Mouse (Mus musculus) thymus, postnatal 10 days (tissue): ENCODE results near the gene Nav2.
A peak's percentile ranks its signal among the peaks of the same experiment; 100 is the strongest.

Experiments used
- DNase-seq, 2 experiments: peaks; one replicate each; pipeline ENCODE4 v3.0.0; 2021; ENCODE audit warnings: low spot score in 2 of 2

Gene Nav2

DNA sequence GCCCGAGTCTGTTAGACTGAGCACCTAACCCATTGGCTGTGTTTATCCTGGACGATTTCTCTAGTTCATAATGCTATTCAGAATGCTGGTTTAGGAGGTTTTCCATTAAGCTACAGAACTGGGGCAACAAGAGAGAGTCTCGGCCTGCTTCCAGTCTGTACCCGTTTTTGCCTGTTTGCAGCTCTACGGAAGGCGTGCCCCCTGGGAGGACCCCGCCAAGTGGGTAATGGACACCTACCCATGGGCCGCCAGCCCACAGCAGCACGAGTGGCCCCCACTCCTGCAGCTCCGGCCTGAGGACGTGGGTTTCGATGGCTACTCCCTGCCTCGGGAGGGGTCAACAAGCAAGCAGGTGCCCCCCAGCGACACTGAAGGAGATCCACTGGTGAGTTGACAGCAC is 695.7 kb downstream of the Nav2 start:
- no peak for DNase-seq

GRCm38 (mm10) chr7:49604965-49605795 is 696.7 kb downstream of the Nav2 start:
- no peak for DNase-seq

GRCm38 (mm10) chr7:49616258-49616735 is 707.8 kb downstream of the Nav2 start:
- peak in 1 of 2 experiments; percentile 75 for DNase-seq

GRCm38 (mm10) chr7:49617087-49617486 is 708.6 kb downstream of the Nav2 start:
- DNase-seq: no peak

DNA sequence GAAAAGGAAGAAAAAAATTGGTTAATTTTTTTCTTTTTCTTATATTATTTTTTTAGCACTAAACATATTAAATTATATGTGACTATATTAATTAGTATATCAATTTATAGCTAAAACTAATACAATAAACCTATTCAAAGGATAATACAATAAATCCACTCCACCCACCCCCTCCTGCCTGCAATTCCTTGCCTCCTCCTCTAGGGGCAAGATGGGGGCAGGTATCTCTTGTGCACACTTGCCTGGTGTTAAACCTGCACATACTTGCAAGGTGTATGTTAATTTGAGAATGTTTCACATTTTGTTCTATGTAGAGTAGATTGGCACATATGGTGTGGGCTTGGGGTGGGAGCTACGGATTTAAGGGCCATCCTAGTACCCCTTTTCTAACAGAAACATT is 711.6 kb downstream of the Nav2 start:
- no peak for DNase-seq

GRCm38 (mm10) chr7:49631885-49632284 is 723.4 kb downstream of the Nav2 start:
- DNase-seq: no peak

DNA sequence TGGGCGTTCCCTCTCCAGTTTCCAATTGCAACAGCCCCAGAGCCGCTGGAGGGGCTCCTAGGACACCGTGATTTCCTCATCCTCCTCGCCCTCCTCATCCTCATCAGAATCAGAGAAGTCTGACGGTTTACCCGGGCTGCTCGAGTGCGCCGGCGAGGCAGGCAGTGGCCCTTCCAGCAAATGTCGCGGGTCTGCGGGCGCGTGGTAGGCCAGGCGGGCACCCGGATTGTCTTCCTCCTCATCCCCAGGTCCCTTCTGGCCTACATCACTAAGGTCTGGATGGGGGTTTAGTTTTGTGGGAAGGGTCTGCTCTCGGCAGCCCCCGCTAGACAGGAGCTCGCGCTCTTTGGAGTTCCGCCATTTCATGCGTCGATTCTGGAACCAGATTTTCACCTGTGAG is 723.9 kb downstream of the Nav2 start:
- no peak for DNase-seq

GRCm38 (mm10) chr7:49633375-49633956 is 725.0 kb downstream of the Nav2 start:
- no peak for DNase-seq

GRCm38 (mm10) chr7:49634291-49635073 is 726.0 kb downstream of the Nav2 start:
- no peak for DNase-seq

DNA sequence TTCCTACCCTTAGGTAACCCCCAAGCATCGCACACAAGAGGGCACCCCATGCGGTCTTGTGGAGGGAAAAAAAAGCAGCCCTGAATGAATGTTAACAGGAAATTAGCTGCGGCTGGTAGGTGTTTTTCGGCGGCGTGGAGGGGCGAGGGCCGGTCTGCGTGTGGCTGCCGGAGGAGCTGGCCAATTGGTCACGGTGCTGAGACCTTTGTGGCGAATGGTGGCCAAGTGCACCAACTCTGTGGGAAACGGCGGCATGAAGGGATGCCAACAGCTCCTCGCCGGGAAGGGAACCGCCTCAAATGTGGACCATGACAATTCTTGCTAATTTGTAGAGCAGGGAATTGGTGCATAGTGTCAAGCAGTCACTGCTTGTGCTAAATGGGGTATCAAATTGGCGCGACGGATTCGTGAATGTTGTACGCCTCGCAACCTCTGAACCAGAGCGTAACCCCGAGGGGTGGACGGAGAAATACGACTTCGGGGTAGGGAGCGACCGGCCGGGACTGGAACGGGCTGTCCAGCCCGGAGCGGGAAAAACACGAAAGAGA is 726.6 kb downstream of the Nav2 start:
- no peak for DNase-seq

GRCm38 (mm10) chr7:49635971-49636370 is 727.5 kb downstream of the Nav2 start:
- no peak for DNase-seq

GRCm38 (mm10) chr7:49636491-49637115 is 728.1 kb downstream of the Nav2 start, which contains the start of gene Dbx1:
Gene Dbx1 (minus strand): TSS chr7:49636849.
- DNase-seq: no peak

GRCm38 (mm10) chr7:49637281-49637680 is 728.8 kb downstream of the Nav2 start:
- DNase-seq: no peak

GRCm38 (mm10) chr7:49637851-49638663 is 729.5 kb downstream of the Nav2 start:
- no peak for DNase-seq

DNA sequence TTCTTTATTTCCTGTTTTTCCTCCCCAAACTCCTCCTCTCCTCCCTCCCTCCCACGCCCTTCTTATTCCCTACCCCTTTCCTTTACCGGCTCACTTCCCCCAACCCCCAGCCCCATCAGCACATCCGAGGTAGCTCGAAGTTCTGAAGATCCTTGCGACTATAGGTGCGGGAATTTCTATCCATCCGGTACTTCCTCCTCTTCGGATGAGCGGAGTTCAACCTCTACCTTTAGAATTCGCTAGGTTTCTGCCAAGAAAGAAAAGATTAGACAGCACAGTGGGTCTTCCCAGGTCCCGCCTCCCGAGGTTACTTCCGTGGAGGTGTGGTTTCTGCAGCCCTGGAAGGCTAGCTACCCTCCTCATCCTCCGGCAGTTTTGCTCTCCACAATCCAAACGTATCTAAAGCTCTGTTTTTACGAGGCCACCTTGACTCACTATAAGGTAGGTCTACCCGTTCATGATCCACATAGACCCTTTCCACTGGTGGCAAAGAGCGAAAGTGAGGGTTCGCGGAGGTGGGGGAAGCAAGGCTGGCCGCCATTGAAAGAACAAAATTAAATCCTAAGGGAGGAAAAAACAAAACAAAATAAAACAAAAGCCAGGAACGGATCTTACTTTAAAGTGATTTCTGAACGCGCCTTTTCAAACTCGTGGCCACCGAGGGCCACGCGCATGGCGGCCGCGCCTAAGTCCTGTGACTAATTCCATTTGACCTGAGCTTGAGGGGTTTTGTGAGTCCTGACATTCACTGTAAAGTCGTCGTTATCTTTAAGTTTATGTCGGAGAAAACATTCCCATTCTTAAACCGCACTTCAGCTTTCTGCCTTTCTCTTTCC is 730.6 kb downstream of the Nav2 start:
- DNase-seq: no peak

GRCm38 (mm10) chr7:49639864-49640708 is 731.6 kb downstream of the Nav2 start:
- no peak for DNase-seq

- no peak for DNase-seq
These were observed 732.3 kb downstream of the Nav2 start for GRCm38 (mm10) chr7:49640709-49641305.
